Mouse (Mus musculus) thymus, postnatal 0 days (tissue): Measurements from ENCODE around the gene Nfyc. TPM values are rescaled to one million over a fixed set of nuclear protein-coding genes. Genes with fewer than 3 reads are reported as not detected.

Source experiments
- DNase-seq: peaks from one replicate; pipeline ENCODE4 v3.0.0-alpha.2; 2015; ENCODE audit warnings: low spot score
- polyA plus RNA-seq: library from polyadenylated mRNA; unstranded; fragments of >200 nt; fragmentation: Nextera tagmentation; extraction: Ambion mirVana; gene quantifications from 2 replicates; pipeline ENCODE4 v1.2.1, GENCODE M21; 2015

The Nfyc gene
- polyA plus RNA-seq, 1 experiment from 2014 or later, result 85.3 TPM

DNA sequence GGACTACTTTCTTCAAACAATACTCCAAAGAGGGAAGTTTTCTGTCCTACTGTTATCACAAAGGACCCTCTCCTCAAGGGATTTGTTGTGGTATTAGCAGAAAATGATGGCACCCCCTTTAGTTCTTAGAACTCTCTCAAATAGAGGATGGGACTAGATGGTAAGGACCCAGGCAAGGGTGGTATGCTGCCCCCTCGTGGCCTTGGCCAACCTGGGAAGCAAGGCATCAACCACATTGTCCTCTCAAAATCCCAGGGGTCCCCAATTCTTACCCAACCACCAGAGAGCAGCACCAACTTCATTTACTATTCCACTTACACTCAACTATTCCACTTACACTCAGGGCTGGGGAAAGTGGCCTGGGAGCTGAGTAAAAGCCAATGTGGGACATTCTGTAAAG is 76.1 kb downstream of the Nfyc start:
- peak; percentile 74 for DNase-seq

DNA sequence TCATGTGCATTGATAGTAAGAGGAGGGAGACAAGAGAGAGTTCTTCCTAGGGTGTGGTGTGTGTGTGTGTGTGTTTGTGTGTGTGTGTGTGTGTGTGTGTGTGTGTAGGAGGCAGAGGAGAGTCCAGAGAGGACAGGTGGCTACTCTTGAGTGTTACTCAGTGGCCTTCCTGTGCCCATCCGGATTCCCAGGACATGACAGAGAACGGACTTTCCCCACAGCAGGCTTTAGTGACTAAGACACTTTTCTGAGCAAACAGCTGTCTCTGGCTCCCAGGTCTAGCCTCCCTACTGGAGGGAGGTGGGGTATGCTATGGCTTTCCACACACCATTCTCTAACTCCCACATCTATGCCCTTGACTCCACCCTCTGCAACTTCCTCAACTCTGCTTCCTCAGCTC is 81.8 kb downstream of the Nfyc start:
- no peak for DNase-seq

DNA sequence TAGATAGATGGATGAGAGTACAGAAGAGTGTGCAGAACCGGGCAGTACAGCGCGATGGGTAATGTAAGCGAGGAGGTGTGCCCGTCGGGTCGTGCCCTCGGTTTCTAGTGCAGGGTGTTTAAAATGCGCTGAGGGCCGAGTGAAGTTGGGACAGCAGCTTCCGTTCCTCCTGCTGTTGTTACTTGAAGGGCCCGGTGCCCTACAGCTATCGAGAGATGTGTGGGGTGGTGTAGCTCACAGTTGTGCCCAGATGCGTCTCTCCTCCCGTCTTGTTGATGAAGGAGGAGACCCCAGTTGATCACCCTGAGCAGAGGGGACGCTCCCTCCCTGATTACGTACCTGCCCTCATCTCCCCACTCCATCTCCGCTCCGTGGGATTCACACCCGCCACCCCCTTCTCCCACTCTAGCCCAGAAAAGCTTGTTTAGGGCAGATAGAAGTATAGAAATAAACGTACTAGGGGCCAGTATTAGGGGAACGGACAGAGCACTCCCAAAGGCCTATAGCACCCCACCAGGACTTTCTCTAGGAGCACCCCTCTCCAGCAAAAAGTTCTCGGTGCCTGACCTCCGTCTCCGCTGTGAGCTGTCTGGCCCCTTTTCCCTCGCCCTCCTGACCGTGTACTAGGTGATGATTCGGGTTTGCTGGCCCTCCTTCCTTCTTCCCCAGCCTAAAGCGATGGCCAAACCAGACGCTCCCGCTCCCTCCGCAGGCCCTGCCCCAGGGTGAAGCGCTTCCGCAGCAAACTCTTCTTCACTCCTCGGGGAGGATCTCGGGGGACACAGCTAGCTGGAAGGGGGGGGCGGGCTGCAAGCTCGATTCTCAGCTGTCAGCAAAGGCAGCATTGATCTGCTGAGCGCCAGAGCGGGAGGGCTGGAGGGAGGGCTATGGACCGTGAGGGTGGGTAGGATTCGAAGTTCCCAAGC is 83.2 kb downstream of the Nfyc start, which contains the start of gene Kcnq4:
Gene Kcnq4 (minus strand): TSS at position 672 of the 926 bp plus-strand sequence.
- no peak for DNase-seq

DNA sequence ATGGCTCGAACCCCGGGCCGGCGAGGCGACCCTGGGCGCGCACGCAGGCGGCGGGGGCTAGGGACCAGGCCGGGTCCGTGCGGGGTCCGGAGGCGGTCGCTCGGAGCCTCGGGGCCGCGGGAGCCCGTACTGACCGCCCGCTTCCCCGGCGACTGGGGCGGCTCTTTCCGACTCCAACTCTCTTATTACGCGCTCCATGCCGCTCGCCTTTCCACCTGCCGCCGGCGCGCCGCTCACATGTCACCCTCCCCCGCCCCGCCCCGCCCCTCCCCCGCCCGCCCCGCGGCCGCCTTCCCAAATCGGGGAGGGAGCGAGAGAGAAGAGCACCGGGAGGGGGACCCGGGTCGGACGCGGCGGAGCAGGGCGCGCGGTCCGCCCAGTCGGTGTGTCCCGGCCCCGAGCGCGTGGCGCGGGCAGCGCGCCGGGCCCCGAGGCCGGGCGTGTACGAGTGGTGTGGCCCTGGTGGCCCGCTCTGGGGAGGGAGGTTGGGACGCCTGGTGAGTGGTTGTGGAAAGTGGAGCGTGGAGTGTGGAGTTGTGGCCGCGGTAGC is 84.1 kb downstream of the Nfyc start:
- no peak for DNase-seq

DNA sequence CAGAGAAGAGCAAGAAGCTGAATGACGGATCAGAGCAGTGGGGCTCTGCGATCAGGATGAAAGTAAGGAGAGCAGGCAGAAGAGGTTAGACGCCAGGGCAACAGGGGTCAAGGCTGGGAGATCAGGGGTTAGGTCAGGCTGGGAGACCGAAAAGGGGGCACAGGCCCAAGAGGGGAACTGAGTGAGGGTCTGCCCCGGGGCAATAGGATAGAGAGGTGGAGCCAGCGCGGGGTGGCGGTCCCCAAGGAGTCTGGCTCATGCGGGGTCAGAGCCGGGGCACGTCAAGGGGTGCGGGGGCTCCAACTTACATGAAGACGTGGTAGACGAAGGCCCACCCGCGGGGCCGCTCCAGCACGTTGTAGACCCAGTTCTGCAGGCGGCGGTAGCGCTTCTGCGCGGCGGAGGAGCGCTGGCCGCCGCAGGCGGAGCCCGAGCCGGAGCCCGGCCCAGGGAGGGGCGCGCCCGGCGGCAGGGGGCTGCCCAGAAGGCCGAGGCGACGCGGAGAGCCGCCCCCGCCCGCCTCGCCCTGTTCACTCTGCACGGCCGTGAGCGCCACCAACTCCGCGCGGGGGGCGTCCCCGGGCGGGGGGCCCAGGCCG is 84.7 kb downstream of the Nfyc start:
- DNase-seq, result no peak

DNA sequence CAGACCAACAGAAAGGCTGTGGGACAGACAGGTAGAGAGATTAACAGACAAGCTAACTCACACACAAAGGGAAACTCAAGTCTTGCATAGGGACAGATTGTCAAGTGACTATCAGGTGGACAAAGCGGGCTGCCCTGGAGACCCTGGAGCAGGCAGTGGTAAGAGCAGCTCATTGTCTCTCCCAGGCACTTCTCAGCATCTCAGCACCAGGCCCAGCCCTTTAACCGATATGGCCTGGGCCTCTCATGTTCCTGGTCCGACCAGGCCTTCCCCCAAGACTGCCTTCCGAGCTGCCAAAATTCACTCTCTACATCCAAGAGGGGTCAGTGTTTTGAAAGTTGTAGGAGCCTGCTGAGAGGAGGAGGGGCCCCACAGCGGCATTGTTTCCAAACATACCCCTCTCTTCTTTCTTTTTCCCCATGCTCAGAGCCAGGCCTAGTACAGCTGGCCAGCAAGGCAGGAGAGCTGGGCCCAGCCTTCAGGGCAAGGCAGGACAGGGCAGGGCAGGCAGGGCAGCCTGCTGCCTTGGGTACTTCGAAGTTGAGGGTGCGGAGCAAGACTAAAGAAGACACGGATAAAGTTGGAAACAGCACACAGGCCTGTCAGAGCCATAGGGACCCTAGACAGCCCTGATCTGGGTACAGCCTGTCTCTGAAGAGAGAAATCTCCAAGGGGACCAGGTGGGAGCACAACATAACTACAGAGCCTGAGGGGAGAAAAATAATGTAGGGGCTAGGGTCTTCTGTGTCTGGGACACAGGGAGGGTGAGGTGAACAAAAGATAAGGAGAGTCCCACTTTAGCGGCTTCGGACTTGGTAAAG is 85.4 kb downstream of the Nfyc start:
- no peak for DNase-seq

DNA sequence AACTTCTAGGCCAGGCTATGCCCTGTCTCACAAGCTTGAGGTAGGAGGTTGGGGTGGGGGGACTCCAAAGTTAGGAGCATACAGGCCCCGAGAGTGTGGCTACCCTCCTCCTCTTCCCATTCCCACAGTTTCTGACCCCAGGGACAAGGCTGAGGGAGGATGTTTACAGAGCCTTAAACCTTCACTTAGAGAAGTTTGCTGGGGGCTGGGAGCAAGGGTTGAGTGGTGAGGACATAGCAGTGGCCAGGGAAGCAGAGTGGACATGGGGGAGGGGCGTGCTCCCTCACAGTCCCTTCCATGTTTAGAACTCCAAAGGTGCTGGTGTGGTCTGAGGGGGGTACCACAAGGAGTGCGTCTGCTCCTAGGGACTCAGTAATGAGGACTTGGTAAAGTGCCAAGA is 87.7 kb downstream of the Nfyc start:
- no peak for DNase-seq

DNA sequence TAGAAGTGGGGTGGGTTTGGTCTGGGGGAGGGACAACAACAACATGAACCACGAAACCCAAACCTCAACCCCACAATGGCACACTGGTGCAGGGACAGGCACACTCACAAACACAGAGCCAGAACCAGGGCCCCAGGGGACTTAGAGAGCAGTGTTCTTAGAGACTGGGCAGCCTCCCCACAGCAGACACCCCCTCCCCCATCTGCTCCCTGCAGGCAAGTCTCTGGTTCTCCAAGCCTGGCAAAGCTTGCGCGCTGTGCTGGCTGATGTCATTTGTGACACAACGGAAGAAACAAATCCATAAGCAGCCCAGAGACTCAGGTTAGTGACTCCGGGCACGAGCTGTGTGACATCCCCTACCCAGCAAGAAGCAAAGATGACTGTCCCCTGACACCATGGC is 90.1 kb downstream of the Nfyc start:
- no peak for DNase-seq

DNA sequence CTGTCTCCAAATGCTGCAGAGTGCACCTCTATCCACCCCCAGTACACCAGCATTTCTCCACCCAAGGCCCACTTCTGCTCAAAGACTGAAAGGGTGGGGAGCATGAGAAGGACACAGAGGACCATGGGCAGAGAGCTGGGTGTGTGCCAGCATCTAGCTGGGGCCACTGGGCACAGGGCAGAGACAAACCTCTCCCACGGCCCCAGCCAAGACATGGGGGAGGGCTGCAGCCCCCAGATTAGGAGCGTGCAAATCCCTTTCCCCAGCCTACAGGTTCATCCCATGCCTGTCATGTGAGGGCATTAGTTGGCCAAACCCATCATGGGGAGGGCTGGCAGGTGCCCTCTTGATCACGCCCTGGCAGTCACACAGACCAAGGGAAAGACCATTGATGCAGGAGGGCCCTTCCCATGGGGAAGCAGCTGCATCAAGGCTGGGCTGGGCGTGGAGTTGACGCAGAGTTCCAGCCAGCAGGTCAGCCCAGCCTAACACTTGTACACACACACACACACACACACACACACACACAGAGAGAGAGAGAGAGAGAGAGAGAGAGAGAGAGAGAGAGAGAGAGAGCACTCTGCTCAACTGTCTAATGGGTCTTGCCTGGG is 97.3 kb downstream of the Nfyc start:
- no peak for DNase-seq

DNA sequence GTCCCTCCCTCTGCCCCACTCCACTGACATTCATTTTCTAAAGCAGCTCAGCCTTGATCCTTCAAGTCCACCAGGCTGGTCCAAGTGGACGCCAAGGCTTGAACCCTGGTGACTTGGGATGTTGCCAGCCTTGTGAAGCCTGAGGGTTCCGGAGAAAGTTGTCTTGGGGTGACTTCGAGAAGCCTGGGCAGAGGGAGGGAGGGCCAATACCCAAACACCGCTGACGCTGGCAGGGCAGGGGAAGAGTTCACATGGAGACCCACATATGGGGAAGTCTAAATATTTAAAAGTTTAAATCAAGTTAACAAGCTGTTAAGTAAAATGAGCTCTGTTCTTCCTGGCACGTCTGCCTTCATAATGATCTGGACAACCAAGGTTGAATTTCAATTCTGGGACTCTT is 98.6 kb downstream of the Nfyc start:
- no peak for DNase-seq

DNA sequence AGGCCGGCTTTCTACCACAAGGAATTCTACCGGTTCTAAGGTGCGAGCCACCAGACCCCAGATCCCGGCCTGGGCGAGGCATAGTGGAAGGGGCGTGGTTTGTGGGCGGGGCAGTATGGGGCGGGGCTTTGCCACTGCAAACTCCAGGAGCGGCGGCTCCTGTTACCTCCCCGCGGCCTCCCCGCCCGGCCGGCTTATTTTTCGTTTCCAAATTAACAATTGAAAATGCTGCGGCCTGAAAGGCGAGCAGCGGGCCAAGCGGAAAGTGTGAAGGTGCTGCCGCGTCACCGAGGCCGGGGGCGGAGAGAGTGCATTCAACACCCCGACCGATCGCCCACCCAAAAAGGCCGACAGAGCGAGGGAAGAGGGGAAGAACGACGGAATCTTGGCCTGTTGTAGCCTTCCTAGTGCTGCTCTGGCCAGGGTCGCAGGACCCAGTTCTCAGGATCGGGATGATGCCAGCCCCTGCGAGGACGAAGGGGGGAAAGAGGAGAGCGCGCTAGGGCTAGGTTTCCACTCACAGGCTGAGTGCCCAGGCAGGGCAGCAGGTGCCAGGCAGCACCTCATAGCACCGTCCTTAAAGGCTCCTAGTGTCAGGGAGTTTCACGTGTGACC is 100.2 kb downstream of the Nfyc start:
- DNase-seq, result peak; percentile 67

DNA sequence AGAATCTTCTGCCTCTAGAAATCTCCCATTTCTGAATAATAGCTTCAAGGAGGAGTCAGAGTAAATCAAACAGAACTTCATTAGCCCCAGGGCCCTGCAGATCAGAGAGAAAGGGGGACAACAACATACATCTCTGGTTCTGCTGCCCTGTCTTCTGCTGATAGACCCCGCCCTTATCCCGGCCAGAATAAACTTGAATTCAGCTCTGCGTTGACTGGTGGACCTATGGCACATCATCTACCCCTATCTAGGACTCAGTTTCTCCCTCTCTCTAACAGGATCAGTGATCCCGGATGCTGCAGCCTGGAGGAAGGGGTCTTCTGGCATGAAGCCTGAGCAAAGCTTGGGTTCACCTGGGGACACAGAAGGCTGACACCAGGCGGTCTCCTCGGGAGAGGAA is 100.8 kb downstream of the Nfyc start:
- no peak for DNase-seq

DNA sequence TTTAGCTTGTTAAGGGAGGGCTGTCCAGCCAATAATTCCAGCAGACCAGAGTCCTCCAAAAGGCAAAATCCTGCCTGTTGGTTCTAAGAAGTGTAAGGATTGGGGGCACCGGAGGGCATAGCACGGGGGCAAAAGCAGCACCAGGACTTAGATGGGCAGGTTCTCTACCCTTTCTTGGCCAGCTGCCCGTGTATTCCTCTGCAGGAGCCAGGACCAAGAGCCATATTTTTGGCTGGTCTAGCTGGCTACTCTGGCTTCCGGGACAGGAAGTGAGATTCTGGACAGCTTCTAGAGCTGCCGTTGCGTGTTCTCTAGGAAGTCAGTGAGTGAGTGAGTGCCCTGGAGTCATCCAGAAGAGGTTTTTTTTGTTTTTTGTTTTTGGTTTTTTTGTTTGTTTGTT is 101.2 kb downstream of the Nfyc start:
- no peak for DNase-seq

DNA sequence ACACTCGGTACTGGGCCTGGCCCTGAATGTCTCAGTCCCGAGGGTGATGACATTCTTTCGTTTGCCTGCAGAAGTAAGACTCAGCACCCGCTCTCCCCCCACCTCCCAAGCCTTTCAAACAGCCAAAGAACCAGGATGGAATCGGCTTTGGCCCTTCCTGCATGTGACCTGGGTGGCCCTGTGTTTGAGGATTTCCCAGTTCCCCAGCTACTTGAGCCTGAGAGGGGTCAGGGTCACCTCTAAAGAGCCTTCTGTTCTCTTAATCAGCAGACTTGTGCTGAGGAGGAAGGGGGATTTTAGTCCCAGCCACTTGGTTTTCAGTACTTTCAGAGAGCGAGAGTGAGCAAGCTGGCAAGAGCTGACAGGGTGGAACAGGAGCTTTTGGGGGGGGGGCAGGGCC is 101.9 kb downstream of the Nfyc start:
- no peak for DNase-seq

DNA sequence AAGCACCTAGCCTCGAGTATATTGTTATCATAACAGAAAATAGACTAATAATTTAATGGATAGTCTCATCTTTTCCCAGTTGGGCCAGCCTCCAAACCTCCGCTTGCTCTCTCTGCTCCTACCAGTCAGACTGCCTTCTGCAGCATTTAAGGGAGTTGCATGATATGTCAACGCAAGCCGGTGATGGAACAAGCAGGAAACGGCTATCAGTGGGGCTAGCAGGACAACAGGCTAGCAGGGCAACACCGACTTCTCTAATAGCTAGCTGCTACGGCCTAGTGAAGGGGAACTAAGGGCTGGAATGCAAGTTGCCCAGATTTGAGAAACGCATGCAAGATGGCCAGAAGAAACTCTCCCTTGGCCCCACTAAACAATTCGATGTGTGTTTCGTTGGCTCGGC is 103.5 kb downstream of the Nfyc start:
- DNase-seq, result no peak

DNA sequence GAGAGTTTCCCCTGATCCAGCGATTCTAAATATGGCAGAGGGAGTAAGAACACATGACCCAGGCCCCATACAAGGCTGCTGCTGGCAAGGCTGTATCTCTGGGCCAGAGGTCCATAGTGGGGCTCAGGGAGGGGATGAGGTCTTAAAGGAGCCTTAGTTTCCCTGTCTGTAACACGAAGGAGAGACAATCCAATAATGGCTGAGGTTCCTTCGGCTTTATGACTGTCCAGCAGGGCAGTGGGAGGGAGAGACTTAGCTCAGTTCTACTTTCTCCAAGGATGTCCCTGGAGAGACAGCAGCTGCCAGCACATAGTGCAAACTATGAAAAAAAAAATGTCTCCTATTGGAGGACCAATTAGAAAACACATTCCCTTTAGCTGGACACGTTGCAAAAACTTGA is 105.2 kb downstream of the Nfyc start:
- DNase-seq, result no peak

DNA sequence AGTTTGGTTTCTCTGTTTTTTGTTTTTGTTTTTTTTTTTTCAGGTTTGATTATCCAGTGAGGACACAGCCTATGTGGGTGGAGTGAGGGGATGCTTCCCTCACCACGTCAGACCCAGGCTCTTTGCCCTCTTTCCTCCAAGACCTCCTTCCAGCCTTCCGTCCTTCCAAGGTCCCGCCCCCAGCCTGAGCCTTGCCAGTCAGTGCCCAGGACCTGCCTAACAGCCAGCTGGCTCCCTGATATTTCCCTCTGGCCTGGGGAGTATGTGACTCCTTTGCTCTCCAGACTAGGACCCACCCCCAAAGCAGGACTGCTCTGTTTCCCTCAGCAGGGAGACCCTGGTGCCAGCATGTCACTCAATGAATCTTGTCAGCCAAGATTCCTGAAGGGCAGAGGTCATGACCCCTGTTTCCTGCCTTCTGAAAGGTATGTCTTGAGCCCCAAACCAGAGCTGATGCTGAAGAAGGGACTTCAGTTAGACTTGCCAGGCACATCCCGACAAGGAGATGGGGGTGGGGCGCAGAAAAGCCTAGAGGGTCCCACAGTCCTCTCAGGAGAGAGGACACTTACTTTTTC is 105.8 kb downstream of the Nfyc start:
- DNase-seq, result no peak

DNA sequence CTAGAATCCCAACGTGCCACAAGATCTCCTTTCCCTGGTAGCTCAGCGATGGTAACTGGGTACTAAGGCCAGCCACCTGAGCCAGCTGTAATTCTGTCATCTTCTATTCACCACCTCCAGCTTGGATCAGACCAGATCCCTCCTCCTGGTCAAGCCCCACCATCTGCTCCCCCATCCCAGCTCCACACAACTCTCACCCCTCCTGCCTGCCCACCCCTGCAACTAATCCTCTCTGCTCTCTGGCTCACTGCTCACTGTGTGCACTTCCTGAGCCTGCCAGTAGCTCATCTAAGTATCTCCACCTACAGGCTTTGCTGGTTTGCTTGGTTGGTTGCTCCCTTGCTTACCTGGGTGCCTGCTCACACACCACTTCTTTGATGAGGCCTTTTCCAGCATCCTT is 109.8 kb downstream of the Nfyc start:
- no peak for DNase-seq

DNA sequence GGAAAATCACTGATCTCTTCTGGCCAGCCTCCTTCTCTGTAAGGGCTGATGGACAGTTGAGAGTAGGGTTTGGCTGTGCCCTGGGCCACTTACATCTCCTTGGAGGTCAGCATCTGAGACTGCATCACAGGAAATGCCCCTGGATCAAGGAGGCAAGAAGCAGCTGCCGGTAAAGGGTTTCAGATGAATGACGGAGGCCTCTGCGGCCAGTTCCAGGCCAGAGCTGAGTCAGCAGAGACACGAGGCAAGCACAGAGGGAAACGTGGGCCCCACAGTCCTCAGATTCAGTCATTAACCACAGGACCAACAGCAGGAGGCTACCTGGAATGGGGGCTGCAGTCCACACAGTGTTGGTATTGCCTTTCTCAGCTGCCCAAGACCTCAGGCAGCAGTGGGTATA is 112.2 kb downstream of the Nfyc start:
- no peak for DNase-seq

DNA sequence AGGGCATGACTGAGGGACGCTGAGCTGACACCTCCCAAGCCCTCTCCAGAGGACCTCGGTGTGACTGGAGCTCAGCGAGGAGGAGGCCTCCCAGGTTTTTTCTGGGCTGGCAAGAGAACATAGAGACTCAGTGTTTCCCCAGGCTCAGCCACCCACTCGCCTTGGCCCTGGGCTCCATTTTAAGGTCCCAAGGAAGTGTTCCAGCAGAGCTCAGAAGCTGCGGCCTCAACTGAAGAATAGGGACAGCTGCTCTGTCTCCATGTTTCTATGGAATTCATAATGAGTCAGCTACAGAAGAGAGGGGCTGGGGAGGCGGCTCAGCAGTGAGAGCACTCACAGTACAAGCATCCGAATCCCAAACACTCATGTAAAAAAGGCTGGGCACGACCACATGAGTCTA is 113.8 kb downstream of the Nfyc start:
- no peak for DNase-seq

DNA sequence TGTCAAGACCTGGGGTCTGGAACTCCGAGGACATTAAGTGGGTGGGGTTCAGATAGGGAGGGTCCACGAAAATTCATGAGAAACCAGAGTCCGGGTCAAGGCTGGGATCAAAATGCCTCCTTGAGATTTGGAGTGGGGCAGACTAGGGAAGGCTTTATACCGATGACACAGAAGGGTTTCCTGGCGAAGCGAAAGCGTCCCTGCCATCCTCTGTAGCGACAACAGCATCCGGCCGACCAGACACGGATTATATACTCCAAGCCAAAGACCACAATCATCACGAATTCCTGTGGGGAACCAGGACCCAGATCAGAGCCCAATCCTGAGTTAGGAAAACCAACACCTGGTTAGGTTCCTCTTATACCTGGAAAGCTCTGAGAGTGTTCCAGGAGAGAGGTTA is 114.6 kb downstream of the Nfyc start:
- DNase-seq, result no peak
